Mouse (Mus musculus) limb, embryonic 14.5 days (tissue): ENCODE data around the gene Myoc. TPM values are rescaled to one million over a fixed set of nuclear protein-coding genes. Genes with fewer than 3 reads are reported as not detected.

Source experiments
- ATAC-seq: fragments of 200-750 bp; cut with Nextera tagmentation; 2 replicates; pipeline ENCODE4 v1.8.0; 2017; ENCODE audit warnings: low read depth, moderate number of reproducible peaks, moderate TSS enrichment; ENCODE audit not compliant: low FRiP score
- DNase-seq: peaks from one replicate; pipeline ENCODE4 v3.0.0-alpha.2; 2015; ENCODE audit warnings: low spot score
- H3K27ac ChIP-seq: fragments of 300-500 bp; sonication (generic); replicated peaks from 2 replicates; pipeline ENCODE4 v1.5.1; 2014; ENCODE audit warnings: low read depth, mild to moderate bottlenecking, low read length, moderate library complexity, mixed read lengths
- H3K27me3 ChIP-seq: fragments of 300-500 bp; sonication (generic); 2 replicates; pipeline ENCODE4 v1.6.1; 2014; ENCODE audit warnings: low read length, mixed read lengths; ENCODE audit not compliant: control insufficient read depth, insufficient read depth
- H3K36me3 ChIP-seq: fragments of 300-500 bp; sonication (generic); 2 replicates; pipeline ENCODE4 v1.6.1; 2014; ENCODE audit warnings: mild to moderate bottlenecking, low read length, moderate library complexity, mixed read lengths; ENCODE audit not compliant: control insufficient read depth, insufficient read depth
- H3K4me1 ChIP-seq: fragments of 300-500 bp; sonication (generic); 2 replicates; pipeline ENCODE4 v1.6.1; 2014; ENCODE audit warnings: antibody characterized with exemption, low read length, mixed read lengths; ENCODE audit not compliant: control insufficient read depth, insufficient read depth
- H3K4me2 ChIP-seq: fragments of 300-500 bp; sonication (generic); replicated peaks from 2 replicates; pipeline ENCODE4 v1.6.1; 2014; ENCODE audit warnings: low read depth, mild to moderate bottlenecking, low read length, moderate library complexity; ENCODE audit not compliant: severe bottlenecking
- H3K4me3 ChIP-seq: fragments of 300-500 bp; sonication (generic); replicated peaks from 2 replicates; pipeline ENCODE4 v1.5.1; 2014; ENCODE audit warnings: low read length
- H3K9ac ChIP-seq: fragments of 300-500 bp; sonication (generic); 2 replicates; pipeline ENCODE4 v1.6.1; 2014; ENCODE audit warnings: mild to moderate bottlenecking, low read depth, low read length, moderate library complexity; ENCODE audit not compliant: severe bottlenecking
- H3K9me3 ChIP-seq: fragments of 300-500 bp; sonication (generic); 2 replicates; pipeline ENCODE4 v1.6.1; 2016; ENCODE audit warnings: low read length; ENCODE audit not compliant: control insufficient read depth
- POLR2A ChIP-seq: fragments of 200-500 bp; IDR thresholded peaks from 2 replicates; pipeline ENCODE4 v1.8.0; 2012; ENCODE audit warnings: inconsistent platforms, mild to moderate bottlenecking, moderate library complexity, borderline replicate concordance; ENCODE audit not compliant: insufficient read depth, insufficient read length; ENCODE audit errors: extremely low read depth
- WGBS: fragments of 180-500 bp; shearing (Covaris S2); extraction: QIAGEN DNeasy Blood & Tissue Kit; methylation state at CpG from one replicate; pipeline ENCODE4 v1.1.7; 2014; 5-methylcytosine and 5-hydroxymethylcytosine counted together
- polyA plus RNA-seq, 2 experiments: library from polyadenylated mRNA; depleted of rRNA in 1 of 2; stranded (reverse) in 1 of 2; unstranded in 1 of 2; fragments of >200 nt; fragmentation: Nextera tagmentation in 1 of 2; extraction: Ambion mirVana in 1 of 2; gene quantifications; 2 replicates each; pipeline versions ENCODE4 v1.2.1 to v1.2.3; 2012 to 2014

Gene Myoc
- polyA plus RNA-seq (2012; rRNA removed) (0.22 and 0.23 TPM in 2 replicates), polyA plus RNA-seq (2014; fragmentation: Nextera tagmentation; extraction: Ambion mirVana) (not detected in 2 replicates)

- H3K27me3 ChIP-seq, result no peaks in the 10 kb centered on the region
- ATAC-seq (no peak), DNase-seq (no peak)
- no peaks in the 10 kb centered on the region for H3K36me3 ChIP-seq
- no peaks in the 10 kb centered on the region for H3K9me3 ChIP-seq
- H3K27ac ChIP-seq, result no peak within 1 kb of the TSS
- H3K4me2 ChIP-seq, result no peak within 1 kb of the TSS
- H3K4me1 ChIP-seq, result peaks cover 4% of the 10 kb centered on the region; the same call in 1 of the 2 replicates
- WGBS, result 81% methylated on average over 10 of the region's 10 CpGs
- H3K4me3 ChIP-seq, result no peak within 1 kb of the TSS
- no peak for TF ChIP-seq POLR2A
- no peak within 1 kb of the TSS for H3K9ac ChIP-seq
These were observed at the start of gene Myoc for GRCm38 (mm10) chr1:162639051-162639750. Gene Myoc (plus strand): TSS chr1:162639155.

- H3K27me3 ChIP-seq, result no peaks in the 10 kb centered on the region
- H3K9me3 ChIP-seq, result no peaks in the 10 kb centered on the region
- no peak overlapping the region for H3K4me3 ChIP-seq
- H3K27ac ChIP-seq, result no peak overlapping the region
- ATAC-seq (no peak), DNase-seq (no peak)
- no peak overlapping the region for H3K4me2 ChIP-seq
- H3K4me1 ChIP-seq, result no peaks in the 10 kb centered on the region
- no peak overlapping the region for H3K9ac ChIP-seq
- TF ChIP-seq POLR2A, result no peak
- peaks cover 50% of the 10 kb centered on the region for H3K36me3 ChIP-seq
- WGBS, result 15% methylated on average over 9 of the region's 9 CpGs
These were observed 49.5 kb upstream of the Myoc start for GRCm38 (mm10) chr1:162589443-162589842.

DNA sequence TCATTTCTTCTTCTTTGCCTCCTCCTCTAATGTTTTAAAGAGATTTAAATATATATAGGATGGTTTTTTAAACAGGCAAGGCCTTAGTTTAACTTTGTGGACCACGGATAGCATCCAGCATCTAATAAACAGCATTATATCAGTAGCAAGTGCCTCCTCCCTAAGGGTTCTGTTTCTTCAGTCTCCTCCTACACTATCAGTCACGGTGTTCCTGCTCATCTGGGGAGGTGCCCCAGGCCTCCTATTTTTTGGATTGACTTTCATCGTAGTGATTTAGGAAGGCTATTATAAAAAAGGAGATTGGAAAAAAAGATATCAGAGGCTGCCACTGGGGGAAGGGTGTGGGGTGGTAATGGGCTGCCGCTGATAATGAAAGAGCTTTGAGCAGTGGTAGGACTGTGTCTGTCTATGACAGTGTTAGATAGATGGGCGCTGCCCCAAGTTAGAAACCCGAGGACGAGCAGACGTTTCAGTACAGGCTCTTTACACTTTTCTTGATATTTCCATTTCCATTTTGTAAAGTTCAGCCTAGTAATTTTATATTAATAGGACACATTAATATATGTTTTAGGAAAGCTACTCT, 48.4 kb upstream of the Myoc start:
- Histone ChIP-seq H3K9ac (no peak overlapping the region), H3K4me3 (no peak overlapping the region), H3K27ac (no peak overlapping the region), H3K4me2 (no peak overlapping the region), H3K9me3 (no peaks in the 10 kb centered on the region), H3K36me3 (peaks cover 48% of the 10 kb centered on the region), H3K27me3 (no peaks in the 10 kb centered on the region), H3K4me1 (no peaks in the 10 kb centered on the region)
- ATAC-seq (no peak), DNase-seq (no peak)
- no peak for TF ChIP-seq POLR2A
- 80% methylated on average over 8 of the region's 8 CpGs for WGBS

DNA sequence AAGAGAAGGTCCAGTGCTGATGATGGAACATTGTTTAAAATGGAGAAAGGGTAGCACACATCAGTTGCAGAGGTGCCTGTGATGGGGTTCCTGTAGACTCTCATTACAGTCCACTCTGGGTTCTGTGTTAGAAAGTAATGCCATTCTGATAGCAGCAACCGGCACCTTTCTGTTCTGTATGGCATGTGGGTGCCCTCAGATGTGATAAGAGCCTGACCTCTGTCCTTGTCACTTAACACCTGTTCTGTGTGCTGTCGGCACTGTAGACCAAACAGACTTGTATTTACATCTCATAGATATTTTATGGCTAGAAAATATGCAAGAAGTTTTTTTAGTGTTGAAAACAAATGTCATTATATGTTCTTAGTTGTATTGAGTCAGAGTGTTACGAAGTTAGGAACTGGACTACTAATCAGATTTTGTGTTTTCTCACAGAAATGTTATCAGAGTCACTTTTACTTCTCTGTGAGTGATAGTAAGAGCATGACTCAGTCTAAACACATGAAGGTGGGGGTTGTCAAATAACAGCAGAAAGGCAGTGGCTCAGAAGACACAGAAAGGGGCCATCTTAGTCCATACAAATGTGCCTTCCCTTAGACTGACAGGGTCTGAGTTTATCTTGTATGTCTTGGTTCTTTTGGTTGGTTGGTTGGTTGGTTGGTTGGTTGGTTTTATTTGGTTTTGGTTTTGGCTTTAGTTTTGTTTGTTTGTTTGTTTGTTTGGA, 41.4 kb upstream of the Myoc start:
- H3K4me1 ChIP-seq, result no peaks in the 10 kb centered on the region
- H3K4me2 ChIP-seq, result no peak overlapping the region
- H3K36me3 ChIP-seq, result peaks cover 36% of the 10 kb centered on the region
- H3K4me3 ChIP-seq, result no peak overlapping the region
- DNase-seq (no peak), ATAC-seq (no peak)
- no peak overlapping the region for H3K9ac ChIP-seq
- H3K9me3 ChIP-seq, result no peaks in the 10 kb centered on the region
- no peaks in the 10 kb centered on the region for H3K27me3 ChIP-seq
- 81% methylated on average over 3 of the region's 3 CpGs for WGBS
- H3K27ac ChIP-seq, result no peak overlapping the region
- no peak for TF ChIP-seq POLR2A

- no peaks in the 10 kb centered on the region for H3K9me3 ChIP-seq
- no peak overlapping the region for H3K9ac ChIP-seq
- no peak for TF ChIP-seq POLR2A
- H3K36me3 ChIP-seq, result peaks cover 26% of the 10 kb centered on the region
- 90% methylated on average over 5 of the region's 5 CpGs for WGBS
- H3K27me3 ChIP-seq, result no peaks in the 10 kb centered on the region
- no peak overlapping the region for H3K4me3 ChIP-seq
- ATAC-seq (no peak), DNase-seq (no peak)
- H3K4me1 ChIP-seq, result no peaks in the 10 kb centered on the region
- no peak overlapping the region for H3K27ac ChIP-seq
- H3K4me2 ChIP-seq, result no peak overlapping the region
These were observed 39.3 kb upstream of the Myoc start for GRCm38 (mm10) chr1:162599617-162600016.
